Mouse (Mus musculus) forebrain, embryonic 15.5 days (tissue): ENCODE data around the gene Gm15155. TPM values are rescaled to one million over a fixed set of nuclear protein-coding genes. Genes with fewer than 3 reads are reported as not detected.
"Not testable (repeated sequence)": the region's sequence is repeated elsewhere in the genome, so short reads cannot be mapped to it uniquely, and the experiment has no call there.

Experiments used
- ATAC-seq: fragments of 200-750 bp; cut with Nextera tagmentation; replicated peaks from 2 replicates; pipeline ENCODE4 v1.8.0; 2017; ENCODE audit warnings: mild to moderate bottlenecking, moderate TSS enrichment, moderate library complexity
- H3K27ac ChIP-seq: fragments of 300-500 bp; sonication (generic); replicated peaks from 2 replicates; pipeline ENCODE4 v1.5.1; 2015; ENCODE audit warnings: mild to moderate bottlenecking, inconsistent platforms
- H3K27me3 ChIP-seq: fragments of 300-500 bp; sonication (generic); 2 replicates; pipeline ENCODE4 v1.6.1; 2015; ENCODE audit warnings: inconsistent platforms
- H3K36me3 ChIP-seq: fragments of 300-500 bp; sonication (generic); 2 replicates; pipeline ENCODE4 v1.6.1; 2015; ENCODE audit warnings: mild to moderate bottlenecking, inconsistent platforms
- H3K4me1 ChIP-seq: fragments of 300-500 bp; sonication (generic); 2 replicates; pipeline ENCODE4 v1.6.1; 2015; ENCODE audit warnings: inconsistent platforms
- H3K4me2 ChIP-seq: fragments of 300-500 bp; sonication (generic); replicated peaks from 2 replicates; pipeline ENCODE4 v1.6.1; 2015; ENCODE audit warnings: mild to moderate bottlenecking, inconsistent platforms
- H3K4me3 ChIP-seq: fragments of 300-500 bp; sonication (generic); 2 replicates; pipeline ENCODE4 v1.5.1; 2015; ENCODE audit warnings: mild to moderate bottlenecking, inconsistent platforms
- H3K9ac ChIP-seq: fragments of 300-500 bp; sonication (generic); replicated peaks from 2 replicates; pipeline ENCODE4 v1.6.1; 2015; ENCODE audit warnings: mild to moderate bottlenecking, inconsistent platforms
- H3K9me3 ChIP-seq: fragments of 300-500 bp; sonication (generic); 2 replicates; pipeline ENCODE4 v1.6.1; 2016; ENCODE audit warnings: inconsistent platforms
- WGBS: fragments of 180-500 bp; shearing (Covaris S2); methylation state at CpG from one replicate; pipeline ENCODE4 v1.1.7; 2015; ENCODE audit warnings: mixed read lengths; 5-methylcytosine and 5-hydroxymethylcytosine counted together
- polyA plus RNA-seq: library from polyadenylated mRNA; unstranded; fragments of >200 nt; fragmentation: Nextera tagmentation; extraction: Ambion mirVana; gene quantifications from 2 replicates; pipeline ENCODE4 v1.2.1, GENCODE M21; 2015

The Gm15155 gene
- polyA plus RNA-seq, 1 experiment from 2014 or later, result not detected

GRCm38 (mm10) chrX:155625671-155626196 is 1.2 kb downstream of the Gm15155 start:
- Histone ChIP-seq H3K36me3 (no peaks in the 10 kb centered on the region), H3K27ac (no peak overlapping the region), H3K9me3 (no peaks in the 10 kb centered on the region), H3K4me3 (peak overlapping the region; percentile 18; the same call in 1 of the 2 replicates), H3K4me1 (0 out of 2 replicates have a peak, but pooled peaks cover 6% of the 10 kb centered on the region), H3K9ac (no peak overlapping the region), H3K27me3 (0 out of 2 replicates have a peak, but pooled peaks cover 7% of the 10 kb centered on the region), H3K4me2 (peak overlapping the region; percentile 28)
- 15% methylated on average over 13 of the region's 13 CpGs for WGBS
- no peak for ATAC-seq

- H3K4me2 ChIP-seq, result no peak overlapping the region
- no peak overlapping the region for H3K27ac ChIP-seq
- no peaks in the 10 kb centered on the region for H3K27me3 ChIP-seq
- ATAC-seq, result no peak
- no peaks in the 10 kb centered on the region for H3K36me3 ChIP-seq
- H3K4me3 ChIP-seq, result no peak overlapping the region
- H3K9me3 ChIP-seq, result no peaks in the 10 kb centered on the region
- 24% methylated on average over 1 of the region's 1 CpGs for WGBS
- no peaks in the 10 kb centered on the region for H3K4me1 ChIP-seq
- no peak overlapping the region for H3K9ac ChIP-seq
Observed at GRCm38 (mm10) chrX:155643975-155644374, 19.4 kb downstream of the Gm15155 start.

DNA sequence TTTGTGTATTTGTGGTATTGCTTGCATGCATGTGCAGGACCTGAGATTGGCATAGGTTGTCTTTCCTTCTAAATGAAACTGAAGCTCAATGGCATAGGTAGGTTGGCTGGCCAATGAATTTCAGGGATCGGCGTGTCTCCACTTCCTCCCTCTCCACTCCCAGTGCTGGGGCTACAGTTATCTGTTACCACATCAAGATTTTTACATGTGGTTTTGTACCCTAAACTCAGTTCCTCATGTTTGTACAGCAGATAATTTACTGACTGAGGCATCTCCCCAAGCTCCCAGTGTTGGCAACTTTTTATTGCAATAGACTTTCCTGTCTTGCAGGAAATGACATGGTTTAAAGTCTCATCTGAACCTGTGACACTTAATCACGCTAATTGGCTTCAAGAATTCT is 21.4 kb downstream of the Gm15155 start:
- Histone ChIP-seq H3K4me3 (no peak overlapping the region), H3K36me3 (no peaks in the 10 kb centered on the region), H3K27me3 (no peaks in the 10 kb centered on the region), H3K9me3 (no peaks in the 10 kb centered on the region), H3K9ac (no peak overlapping the region), H3K4me1 (no peaks in the 10 kb centered on the region), H3K4me2 (no peak overlapping the region), H3K27ac (no peak overlapping the region)
- 92% methylated on average over 3 of the region's 3 CpGs for WGBS
- no peak for ATAC-seq

DNA sequence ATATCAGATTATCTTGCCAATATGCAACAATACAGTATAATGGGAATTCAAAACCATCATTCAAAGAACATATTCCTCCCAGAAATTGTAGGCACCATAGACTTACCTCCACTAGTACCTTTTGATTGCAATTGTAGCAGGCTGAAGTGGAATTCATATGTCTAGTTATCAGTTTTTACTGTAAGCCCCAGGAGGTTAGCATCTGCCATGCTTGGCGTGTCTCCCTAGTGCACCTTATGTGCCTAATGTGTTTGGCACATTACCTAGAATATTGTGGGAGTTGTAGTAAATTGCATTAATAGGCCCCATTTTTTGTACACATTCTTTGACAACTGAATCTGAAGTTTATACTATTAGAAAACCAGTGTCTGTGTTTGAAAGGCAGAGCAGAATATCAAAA is 33.4 kb downstream of the Gm15155 start:
- H3K27me3 ChIP-seq, result no peaks in the 10 kb centered on the region
- H3K4me1 ChIP-seq, result no peaks in the 10 kb centered on the region
- H3K9ac ChIP-seq, result no peak overlapping the region
- H3K9me3 ChIP-seq, result no peaks in the 10 kb centered on the region
- WGBS, result 77% methylated on average over 1 of the region's 1 CpGs
- no peaks in the 10 kb centered on the region for H3K36me3 ChIP-seq
- H3K4me2 ChIP-seq, result no peak overlapping the region
- H3K4me3 ChIP-seq, result no peak overlapping the region
- H3K27ac ChIP-seq, result no peak overlapping the region
- ATAC-seq, result no peak

DNA sequence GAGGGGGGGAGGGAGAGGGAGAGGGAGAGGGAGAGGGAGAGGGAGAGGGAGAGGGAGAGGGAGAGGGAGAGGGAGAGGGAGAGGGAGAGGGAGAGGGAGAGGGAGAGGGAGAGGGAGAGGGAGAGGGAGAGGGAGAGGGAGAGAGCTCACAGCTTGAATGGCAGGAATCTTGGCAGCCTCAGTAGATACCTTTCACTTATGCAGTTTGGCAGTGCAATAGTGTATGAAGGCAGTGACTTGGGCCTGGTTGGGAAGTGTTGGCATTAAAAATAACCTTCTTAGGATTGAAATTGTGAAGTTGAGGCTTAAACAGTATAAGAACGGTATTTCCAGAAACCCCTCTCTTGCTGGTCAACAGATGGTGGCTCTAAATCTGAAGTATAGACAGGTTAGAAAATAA is 65.9 kb downstream of the Gm15155 start:
- not testable (repeated sequence) for H3K4me2 ChIP-seq, H3K9me3 ChIP-seq, H3K4me3 ChIP-seq, H3K36me3 ChIP-seq, H3K27me3 ChIP-seq, H3K27ac ChIP-seq, H3K4me1 ChIP-seq, H3K9ac ChIP-seq, ATAC-seq
- WGBS, result 75% methylated on average over 1 of the region's 1 CpGs

DNA sequence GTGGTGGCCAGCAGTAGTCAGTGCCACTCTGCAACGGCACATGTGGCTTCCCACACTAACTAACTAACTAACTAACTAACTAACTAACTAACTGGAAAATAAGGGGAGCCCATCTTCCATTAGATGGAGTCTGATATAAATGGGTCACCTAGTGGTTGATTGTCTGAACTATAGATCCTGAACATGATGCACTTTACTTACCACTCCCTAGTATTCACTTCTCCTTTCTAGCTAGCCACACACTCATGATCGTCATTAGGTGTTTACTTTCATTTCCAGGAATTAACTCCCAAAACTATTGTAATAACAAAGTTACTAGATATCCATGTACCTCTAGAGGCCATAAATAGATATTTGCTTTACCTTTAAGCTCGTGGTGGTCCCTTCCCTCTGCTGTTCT is 99.6 kb downstream of the Gm15155 start:
- no peak for ATAC-seq
- H3K9me3 ChIP-seq, result no peaks in the 10 kb centered on the region
- no peak overlapping the region for H3K4me2 ChIP-seq
- no peaks in the 10 kb centered on the region for H3K27me3 ChIP-seq
- WGBS, result 81% methylated on average over 3 of the region's 3 CpGs
- H3K9ac ChIP-seq, result no peak overlapping the region
- H3K4me1 ChIP-seq, result no peaks in the 10 kb centered on the region
- no peak overlapping the region for H3K27ac ChIP-seq
- H3K36me3 ChIP-seq, result no peaks in the 10 kb centered on the region
- no peak overlapping the region for H3K4me3 ChIP-seq

DNA sequence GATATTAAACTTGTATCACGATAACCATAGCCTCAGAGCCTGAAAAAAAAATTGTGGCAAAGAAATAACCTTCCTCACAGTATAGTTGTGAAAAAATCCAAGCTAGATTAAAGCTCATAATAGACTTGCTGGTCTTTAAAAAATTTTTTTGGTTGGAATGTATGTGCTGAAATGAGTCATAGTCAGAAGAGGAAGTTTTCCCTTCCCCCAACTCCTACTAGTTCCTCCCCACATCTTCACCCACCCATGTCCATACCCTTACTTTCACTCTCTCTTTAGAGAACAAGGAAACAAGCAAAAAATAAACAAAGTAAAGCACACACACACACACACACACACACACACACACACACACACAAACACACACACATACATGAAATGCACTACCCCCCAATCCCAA is 103.8 kb downstream of the Gm15155 start:
- 71% methylated on average over 1 of the region's 1 CpGs for WGBS
- H3K36me3 ChIP-seq, result no peaks in the 10 kb centered on the region
- H3K9me3 ChIP-seq, result no peaks in the 10 kb centered on the region
- no peak overlapping the region for H3K4me3 ChIP-seq
- no peak overlapping the region for H3K4me2 ChIP-seq
- H3K9ac ChIP-seq, result no peak overlapping the region
- no peaks in the 10 kb centered on the region for H3K4me1 ChIP-seq
- H3K27me3 ChIP-seq, result no peaks in the 10 kb centered on the region
- no peak for ATAC-seq
- no peak overlapping the region for H3K27ac ChIP-seq

DNA sequence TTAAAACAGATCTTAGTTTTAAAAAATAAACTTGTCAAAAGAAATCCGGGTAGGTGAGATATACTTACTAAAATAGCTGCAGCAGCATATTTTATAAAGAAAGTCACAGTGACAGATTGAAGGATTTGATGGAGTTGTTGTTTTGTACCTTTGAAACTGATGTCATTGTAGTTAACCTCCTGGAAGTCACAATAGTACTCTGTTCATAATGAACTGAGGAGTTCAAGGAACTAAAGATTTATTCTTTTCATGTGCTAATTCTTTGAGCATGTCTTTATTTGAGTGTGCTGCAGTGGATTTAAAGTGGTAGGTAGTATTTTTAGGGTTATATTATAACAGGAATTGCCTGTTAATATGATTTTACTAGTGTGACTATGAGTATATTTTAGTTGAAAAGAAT is 263.6 kb downstream of the Gm15155 start:
- Histone ChIP-seq H3K27ac (no peak overlapping the region), H3K9ac (no peak overlapping the region), H3K27me3 (no peaks in the 10 kb centered on the region), H3K36me3 (no peaks in the 10 kb centered on the region), H3K4me3 (no peak overlapping the region), H3K9me3 (no peaks in the 10 kb centered on the region), H3K4me2 (no peak overlapping the region), H3K4me1 (no peaks in the 10 kb centered on the region)
- ATAC-seq, result no peak
- WGBS, result 21% methylated on average over 1 of the region's 1 CpGs

DNA sequence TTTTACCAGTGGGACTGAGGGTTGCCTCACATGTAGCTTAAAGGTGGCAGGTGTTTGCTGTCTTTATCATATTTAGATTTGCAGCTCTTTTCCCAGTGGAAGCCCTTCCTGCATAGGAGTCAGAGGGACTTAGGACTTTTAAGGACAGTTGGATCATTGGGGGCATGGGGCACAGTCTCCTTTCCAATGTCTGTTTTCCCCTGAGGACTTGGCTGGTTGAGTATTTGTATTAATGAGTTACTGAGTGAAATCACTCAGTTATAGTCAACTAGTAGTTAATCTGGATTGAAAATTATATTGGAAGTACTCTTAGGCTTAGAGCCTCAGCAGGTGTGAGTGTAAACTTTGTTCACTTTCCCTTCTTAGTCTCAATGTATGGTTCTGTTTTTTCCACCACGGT is 275.5 kb downstream of the Gm15155 start:
- 89% methylated on average over 1 of the region's 1 CpGs for WGBS
- Histone ChIP-seq H3K9ac (no peak overlapping the region), H3K9me3 (no peaks in the 10 kb centered on the region), H3K4me2 (no peak overlapping the region), H3K4me1 (no peaks in the 10 kb centered on the region), H3K4me3 (no peak overlapping the region), H3K36me3 (no peaks in the 10 kb centered on the region), H3K27me3 (no peaks in the 10 kb centered on the region), H3K27ac (no peak overlapping the region)
- ATAC-seq, result no peak

- Histone ChIP-seq H3K4me1 (no peaks in the 10 kb centered on the region), H3K4me2 (no peak overlapping the region), H3K9me3 (no peaks in the 10 kb centered on the region), H3K27ac (no peak overlapping the region), H3K4me3 (no peak overlapping the region), H3K9ac (no peak overlapping the region), H3K27me3 (no peaks in the 10 kb centered on the region), H3K36me3 (no peaks in the 10 kb centered on the region)
- ATAC-seq, result no peak
Observed at GRCm38 (mm10) chrX:155901742-155902141, 277.2 kb downstream of the Gm15155 start.

- Histone ChIP-seq H3K27ac (no peak overlapping the region), H3K4me1 (no peaks in the 10 kb centered on the region), H3K9me3 (no peaks in the 10 kb centered on the region), H3K4me3 (no peak overlapping the region), H3K36me3 (no peaks in the 10 kb centered on the region), H3K27me3 (no peaks in the 10 kb centered on the region), H3K4me2 (no peak overlapping the region), H3K9ac (no peak overlapping the region)
- ATAC-seq, result no peak
- WGBS, result 12% methylated on average over 1 of the region's 1 CpGs
Observed at GRCm38 (mm10) chrX:155903108-155903507, 278.6 kb downstream of the Gm15155 start.

DNA sequence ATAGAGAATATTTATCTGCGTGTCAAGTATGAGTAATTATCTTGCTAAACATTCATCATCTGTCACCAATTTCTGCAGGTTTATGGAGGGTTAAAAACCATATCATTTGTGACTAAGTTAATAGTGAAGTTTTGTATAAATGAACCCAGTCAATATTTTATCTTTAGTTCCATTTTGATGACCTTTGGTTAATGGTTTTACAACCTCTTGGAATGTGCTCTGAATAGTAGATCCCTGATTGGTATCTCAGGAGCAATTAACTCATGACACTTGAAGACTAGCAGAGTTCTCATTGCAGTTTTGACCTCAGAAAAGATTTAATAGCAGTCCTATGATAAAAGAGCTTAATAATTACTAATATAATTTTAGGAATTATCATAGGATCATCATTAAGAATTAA is 385.2 kb downstream of the Gm15155 start:
- Histone ChIP-seq H3K36me3 (no peaks in the 10 kb centered on the region), H3K27me3 (no peaks in the 10 kb centered on the region), H3K9me3 (no peaks in the 10 kb centered on the region), H3K4me3 (no peak overlapping the region), H3K27ac (no peak overlapping the region), H3K4me1 (no peaks in the 10 kb centered on the region), H3K9ac (no peak overlapping the region), H3K4me2 (no peak overlapping the region)
- ATAC-seq, result no peak
- WGBS, result 84% methylated on average over 1 of the region's 1 CpGs

DNA sequence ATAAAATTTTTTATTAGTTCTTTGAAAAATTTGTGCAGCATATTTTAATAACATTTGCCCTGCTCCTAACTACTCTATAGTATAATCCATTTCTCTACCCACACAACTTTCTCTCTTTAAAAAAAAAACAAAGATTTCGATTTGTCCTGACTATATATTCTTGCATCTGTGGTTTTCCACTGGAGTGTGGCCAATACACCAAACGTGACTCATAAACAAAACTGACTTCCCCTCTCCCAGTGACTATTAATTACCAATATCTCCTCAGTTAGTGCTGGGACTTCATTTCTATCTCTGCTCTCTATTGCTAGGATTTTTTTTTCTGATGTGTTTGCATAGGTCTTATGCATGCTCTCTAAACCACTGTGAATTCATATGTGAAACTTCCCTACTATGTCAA is 531.2 kb downstream of the Gm15155 start:
- Histone ChIP-seq H3K4me1 (no peaks in the 10 kb centered on the region), H3K36me3 (no peaks in the 10 kb centered on the region), H3K27ac (no peak overlapping the region), H3K4me2 (no peak overlapping the region), H3K4me3 (no peak overlapping the region), H3K9ac (no peak overlapping the region), H3K27me3 (no peaks in the 10 kb centered on the region), H3K9me3 (no peaks in the 10 kb centered on the region)
- no peak for ATAC-seq
- 72% methylated on average over 2 of the region's 2 CpGs for WGBS
